Mouse (Mus musculus): ENCODE data around the gene Podn. TPM values are rescaled to one million over a fixed set of nuclear protein-coding genes. Genes with fewer than 3 reads are reported as not detected.

Gene Podn
- polyA plus RNA-seq, 1 experiment from 2014 or later: 0.83 TPM

- WGBS: 73% methylated on average over 8 of the region's 8 CpGs
- Histone ChIP-seq H3K9ac (no peak overlapping the region), H3K36me3 (no peaks in the 10 kb centered on the region), H3K4me2 (no peak overlapping the region), H3K27me3 (no peaks in the 10 kb centered on the region), H3K4me1 (replicated peaks) (0 out of 2 replicates have a peak, but pooled peaks cover 4% of the 10 kb centered on the region), H3K9me3 (no peaks in the 10 kb centered on the region), H3K4me3 (no peak overlapping the region), H3K27ac (replicated peaks) (no peak overlapping the region)
- no peak for ATAC-seq (ENCODE audit: low FRiP score, low read depth)
Observed at GRCm38 (mm10) chr4:107988931-107989330, 107.3 kb downstream of the Podn start.

GRCm38 (mm10) chr4:107986386-107987168, 109.7 kb downstream of the Podn start:
- Histone ChIP-seq H3K27me3 (no peaks in the 10 kb centered on the region), H3K4me1 (replicated peaks) (0 out of 2 replicates have a peak, but pooled peaks cover 4% of the 10 kb centered on the region), H3K9me3 (no peaks in the 10 kb centered on the region), H3K9ac (no peak overlapping the region), H3K4me2 (no peak overlapping the region), H3K4me3 (no peak overlapping the region), H3K36me3 (no peaks in the 10 kb centered on the region), H3K27ac (replicated peaks) (no peak overlapping the region)
- ATAC-seq (ENCODE audit: low FRiP score, low read depth): no peak
- 94% methylated on average over 11 of the region's 11 CpGs for WGBS

- 0 out of 2 replicates have a peak, but pooled peaks cover 4% of the 10 kb centered on the region for H3K4me1 ChIP-seq (replicated peaks)
- no peak overlapping the region for H3K4me3 ChIP-seq
- no peak for ATAC-seq (ENCODE audit: low FRiP score, low read depth)
- H3K4me2 ChIP-seq: no peak overlapping the region
- no peaks in the 10 kb centered on the region for H3K27me3 ChIP-seq
- 73% methylated on average over 5 of the region's 5 CpGs for WGBS
- no peak overlapping the region for H3K9ac ChIP-seq
- no peaks in the 10 kb centered on the region for H3K36me3 ChIP-seq
- no peaks in the 10 kb centered on the region for H3K9me3 ChIP-seq
- H3K27ac ChIP-seq (replicated peaks): no peak overlapping the region
Observed at GRCm38 (mm10) chr4:107985812-107986211, 110.4 kb downstream of the Podn start.

- Histone ChIP-seq H3K9me3 (no peaks in the 10 kb centered on the region), H3K27me3 (no peaks in the 10 kb centered on the region), H3K4me2 (no peak overlapping the region), H3K36me3 (no peaks in the 10 kb centered on the region), H3K27ac (replicated peaks) (no peak overlapping the region), H3K4me3 (no peak overlapping the region), H3K4me1 (replicated peaks) (peaks cover 10% of the 10 kb centered on the region; the same call in 1 of the 2 replicates), H3K9ac (no peak overlapping the region)
- WGBS: 72% methylated on average over 7 of the region's 7 CpGs
- ATAC-seq (ENCODE audit: low FRiP score, low read depth): no peak
Observed at GRCm38 (mm10) chr4:107984282-107984981, 111.8 kb downstream of the Podn start.

GRCm38 (mm10) chr4:107983717-107984116, 112.5 kb downstream of the Podn start:
- peaks cover 12% of the 10 kb centered on the region; the same call in 1 of the 2 replicates for H3K4me1 ChIP-seq (replicated peaks)
- H3K27ac ChIP-seq (replicated peaks): no peak overlapping the region
- H3K9me3 ChIP-seq: no peaks in the 10 kb centered on the region
- H3K4me3 ChIP-seq: no peak overlapping the region
- 88% methylated on average over 1 of the region's 1 CpGs for WGBS
- no peak for ATAC-seq (ENCODE audit: low FRiP score, low read depth)
- H3K9ac ChIP-seq: no peak overlapping the region
- no peaks in the 10 kb centered on the region for H3K36me3 ChIP-seq
- no peaks in the 10 kb centered on the region for H3K27me3 ChIP-seq
- no peak overlapping the region for H3K4me2 ChIP-seq

- H3K4me2 ChIP-seq: no peak overlapping the region
- H3K27ac ChIP-seq (replicated peaks): peak overlapping the region; percentile 61
- no peak for ATAC-seq (ENCODE audit: low FRiP score, low read depth)
- H3K4me1 ChIP-seq (replicated peaks): peaks cover 12% of the 10 kb centered on the region; the same call in 1 of the 2 replicates
- 67% methylated on average over 6 of the region's 6 CpGs for WGBS
- no peaks in the 10 kb centered on the region for H3K9me3 ChIP-seq
- H3K4me3 ChIP-seq: no peak overlapping the region
- H3K36me3 ChIP-seq: no peaks in the 10 kb centered on the region
- H3K27me3 ChIP-seq: no peaks in the 10 kb centered on the region
- H3K9ac ChIP-seq: no peak overlapping the region
Observed at GRCm38 (mm10) chr4:107980002-107980600, 116.1 kb downstream of the Podn start.

GRCm38 (mm10) chr4:107979530-107979929, 116.7 kb downstream of the Podn start:
- no peak overlapping the region for H3K4me2 ChIP-seq
- WGBS: 17% methylated on average over 2 of the region's 2 CpGs
- H3K27ac ChIP-seq (replicated peaks): peak overlapping the region; percentile 61
- H3K4me3 ChIP-seq: no peak overlapping the region
- no peaks in the 10 kb centered on the region for H3K9me3 ChIP-seq
- H3K27me3 ChIP-seq: no peaks in the 10 kb centered on the region
- H3K36me3 ChIP-seq: no peaks in the 10 kb centered on the region
- ATAC-seq (ENCODE audit: low FRiP score, low read depth): no peak
- no peak overlapping the region for H3K9ac ChIP-seq
- H3K4me1 ChIP-seq (replicated peaks): peaks cover 10% of the 10 kb centered on the region; the same call in 1 of the 2 replicates

- 63% methylated on average over 4 of the region's 4 CpGs for WGBS
- H3K4me3 ChIP-seq: no peak overlapping the region
- H3K9me3 ChIP-seq: no peaks in the 10 kb centered on the region
- no peaks in the 10 kb centered on the region for H3K36me3 ChIP-seq
- H3K4me2 ChIP-seq: no peak overlapping the region
- no peak overlapping the region for H3K9ac ChIP-seq
- peaks cover 10% of the 10 kb centered on the region; the same call in 1 of the 2 replicates for H3K4me1 ChIP-seq (replicated peaks)
- ATAC-seq (ENCODE audit: low FRiP score, low read depth): no peak
- H3K27me3 ChIP-seq: no peaks in the 10 kb centered on the region
- H3K27ac ChIP-seq (replicated peaks): no peak overlapping the region
Observed at GRCm38 (mm10) chr4:107977593-107977992, 118.7 kb downstream of the Podn start.

- ATAC-seq (ENCODE audit: low FRiP score, low read depth): no peak
- H3K27ac ChIP-seq (replicated peaks): peak overlapping the region; percentile 51; the same call in 1 of the 2 replicates
Observed at GRCm38 (mm10) chr4:107975004-107975403, 121.2 kb downstream of the Podn start.

GRCm38 (mm10) chr4:107974527-107974926, 121.7 kb downstream of the Podn start:
- ATAC-seq (ENCODE audit: low FRiP score, low read depth): 0 out of 2 replicates have a peak, but pooled peaks have one; percentile 45
- Histone ChIP-seq H3K27ac (replicated peaks) (peak overlapping the region; percentile 51; the same call in 1 of the 2 replicates), H3K4me1 (replicated peaks) (peaks cover 5% of the 10 kb centered on the region; the same call in 1 of the 2 replicates), H3K4me3 (no peak overlapping the region), H3K9ac (no peak overlapping the region), H3K9me3 (no peaks in the 10 kb centered on the region), H3K27me3 (no peaks in the 10 kb centered on the region), H3K36me3 (no peaks in the 10 kb centered on the region), H3K4me2 (no peak overlapping the region)
- 70% methylated on average over 11 of the region's 11 CpGs for WGBS

More at GRCm38 (mm10) chr4:107975004-107975403, 121.2 kb downstream of the Podn start:
- H3K36me3 ChIP-seq: no peaks in the 10 kb centered on the region
- peaks cover 10% of the 10 kb centered on the region; the same call in 1 of the 2 replicates for H3K4me1 ChIP-seq (replicated peaks)
- H3K9me3 ChIP-seq: no peaks in the 10 kb centered on the region
- H3K4me2 ChIP-seq: no peak overlapping the region
- no peaks in the 10 kb centered on the region for H3K27me3 ChIP-seq
- no peak overlapping the region for H3K9ac ChIP-seq
- 73% methylated on average over 7 of the region's 7 CpGs for whole genome bisulfite sequencing
- no peak overlapping the region for H3K4me3 ChIP-seq

GRCm38 (mm10) chr4:107971162-107971561, 125.1 kb downstream of the Podn start:
- Histone ChIP-seq H3K27ac (replicated peaks) (no peak overlapping the region), H3K36me3 (no peaks in the 10 kb centered on the region), H3K4me2 (no peak overlapping the region), H3K27me3 (no peaks in the 10 kb centered on the region), H3K4me3 (no peak overlapping the region), H3K9me3 (no peaks in the 10 kb centered on the region), H3K9ac (no peak overlapping the region), H3K4me1 (replicated peaks) (0 out of 2 replicates have a peak, but pooled peaks cover 2% of the 10 kb centered on the region)
- ATAC-seq (ENCODE audit: low FRiP score, low read depth): no peak
- 96% methylated on average over 1 of the region's 1 CpGs for WGBS

- ATAC-seq (ENCODE audit: low FRiP score, low read depth): no peak
- Histone ChIP-seq H3K9ac (no peak overlapping the region), H3K27ac (replicated peaks) (no peak overlapping the region), H3K27me3 (no peaks in the 10 kb centered on the region), H3K4me3 (no peak overlapping the region), H3K4me2 (no peak overlapping the region), H3K36me3 (no peaks in the 10 kb centered on the region), H3K4me1 (replicated peaks) (no peaks in the 10 kb centered on the region), H3K9me3 (no peaks in the 10 kb centered on the region)
Observed at GRCm38 (mm10) chr4:107969781-107970180, 126.5 kb downstream of the Podn start.

Data from hindbrain, embryonic 15.5 days (tissue).